Mouse (Mus musculus) limb, embryonic 12.5 days (tissue): ENCODE results near the gene Pnpo. TPM values are rescaled to one million over a fixed set of nuclear protein-coding genes. Genes with fewer than 3 reads are reported as not detected.

Experiments
- ATAC-seq: fragments of 200-750 bp; cut with Nextera tagmentation; 2 replicates; pipeline ENCODE4 v1.8.0; 2017; ENCODE audit warnings: low read depth, moderate TSS enrichment; ENCODE audit not compliant: insufficient number of reproducible peaks, insufficient read depth, low FRiP score, low TSS enrichment
- H3K27ac ChIP-seq: fragments of 300-500 bp; sonication (generic); 2 replicates; pipeline ENCODE4 v1.5.1; 2016; ENCODE audit warnings: mild to moderate bottlenecking, moderate library complexity
- H3K27me3 ChIP-seq: fragments of 300-500 bp; sonication (generic); 2 replicates; pipeline ENCODE4 v1.6.1; 2016; ENCODE audit warnings: mild to moderate bottlenecking, moderate library complexity
- H3K36me3 ChIP-seq: fragments of 300-500 bp; sonication (generic); 2 replicates; pipeline ENCODE4 v1.6.1; 2016; ENCODE audit warnings: mild to moderate bottlenecking, moderate library complexity
- H3K4me1 ChIP-seq: fragments of 300-500 bp; sonication (generic); replicated peaks from 2 replicates; pipeline ENCODE4 v1.6.1; 2016
- H3K4me2 ChIP-seq: fragments of 300-500 bp; sonication (generic); 2 replicates; pipeline ENCODE4 v1.6.1; 2016; ENCODE audit warnings: mild to moderate bottlenecking, moderate library complexity
- H3K4me3 ChIP-seq: fragments of 300-500 bp; sonication (generic); replicated peaks from 2 replicates; pipeline ENCODE4 v1.5.1; 2016; ENCODE audit warnings: mild to moderate bottlenecking
- H3K9ac ChIP-seq: fragments of 300-500 bp; sonication (generic); replicated peaks from 2 replicates; pipeline ENCODE4 v1.6.1; 2016; ENCODE audit warnings: mild to moderate bottlenecking, moderate library complexity
- H3K9me3 ChIP-seq: fragments of 300-500 bp; sonication (generic); 2 replicates; pipeline ENCODE4 v1.6.1; 2016; ENCODE audit warnings: mild to moderate bottlenecking, moderate library complexity
- WGBS: fragments of 180-500 bp; shearing (Covaris S2); methylation state at CpG from one replicate; pipeline ENCODE4 v1.1.7; 2016; 5-methylcytosine and 5-hydroxymethylcytosine counted together
- polyA plus RNA-seq: library from polyadenylated mRNA; unstranded; fragments of >200 nt; fragmentation: Nextera tagmentation; extraction: Ambion mirVana; gene quantifications from 2 replicates; pipeline ENCODE4 v1.2.1, GENCODE M21; 2016

Pnpo gene
- 18.4 and 19.7 TPM in 2 replicates for polyA plus RNA-seq

DNA sequence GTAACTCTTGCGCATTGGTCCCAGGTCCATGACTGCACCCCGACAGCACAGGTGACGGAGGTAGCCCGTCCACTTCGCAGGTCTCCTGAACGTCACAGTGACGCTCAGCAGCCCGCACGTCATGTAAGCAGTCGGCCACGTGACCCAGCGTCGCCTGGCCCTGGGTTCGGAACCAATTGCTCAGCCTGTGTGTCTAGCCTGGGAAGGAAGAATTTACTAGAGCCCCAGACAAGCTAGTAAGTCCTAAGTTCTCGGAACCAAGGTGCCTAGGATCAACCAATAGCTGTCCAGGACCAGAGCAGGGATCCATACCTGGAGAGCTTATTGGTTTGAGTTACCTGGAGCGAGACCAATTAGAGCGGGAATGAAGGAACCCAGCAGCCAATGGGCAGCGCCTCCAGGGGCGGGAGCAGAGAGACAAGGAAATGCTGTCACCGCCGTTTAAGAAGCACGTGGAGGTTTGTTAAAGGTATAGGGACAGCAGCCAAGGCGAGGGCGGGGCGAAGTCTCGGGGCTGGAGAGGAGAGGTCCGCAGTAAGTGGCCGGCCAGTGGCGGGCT lies at the start of gene Pnpo:
Pnpo (minus strand) TSS at position 241 of the 559 bp plus-strand sequence.
- Histone ChIP-seq H3K9me3 (no peaks in the 10 kb centered on the region), H3K27me3 (peaks cover 4% of the 10 kb centered on the region; the same call in 1 of the 2 replicates), H3K36me3 (no peaks in the 10 kb centered on the region), H3K9ac (peak within 1 kb of the TSS; percentile 56), H3K4me2 (peak within 1 kb of the TSS; percentile 86), H3K27ac (no peak within 1 kb of the TSS), H3K4me3 (peak within 1 kb of the TSS; percentile 53), H3K4me1 (peaks cover 22% of the 10 kb centered on the region)
- ATAC-seq: peak; percentile 97
- WGBS: under 1% methylated on average over 29 of the region's 29 CpGs

DNA sequence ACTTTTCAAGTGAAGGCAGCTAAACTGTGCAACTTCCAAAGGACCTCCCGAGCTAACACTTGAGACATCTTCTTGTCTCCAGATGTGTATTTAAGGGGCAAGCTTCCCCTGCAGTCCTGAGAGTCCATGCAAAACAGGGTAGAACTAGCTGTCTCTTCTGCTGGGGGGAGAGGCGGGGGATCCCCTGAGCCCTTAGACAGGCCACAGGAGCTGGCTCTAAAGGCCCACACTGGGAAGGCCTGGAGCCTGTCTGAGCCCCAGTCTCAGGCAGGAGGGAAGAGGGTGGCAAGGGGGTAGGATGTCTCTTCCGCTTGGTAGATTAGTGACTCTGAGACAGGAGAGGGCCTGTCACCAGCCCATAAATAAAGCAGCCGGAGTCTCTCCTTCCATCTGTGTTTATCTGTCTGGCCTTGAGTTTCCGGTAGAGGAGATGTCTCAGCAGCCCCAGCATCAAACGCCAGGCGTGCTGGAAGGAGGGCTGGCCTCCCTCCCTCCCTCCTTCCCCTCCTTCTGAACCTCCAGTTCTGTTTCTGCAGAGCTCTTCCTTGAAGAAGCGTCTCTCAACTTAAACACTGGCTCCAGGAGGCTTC lies 49.0 kb upstream of the Pnpo start:
- no peaks in the 10 kb centered on the region for H3K9me3 ChIP-seq
- no peak for ATAC-seq
- H3K4me3 ChIP-seq: no peak overlapping the region
- H3K27ac ChIP-seq: no peak overlapping the region
- H3K9ac ChIP-seq: no peak overlapping the region
- H3K36me3 ChIP-seq: no peaks in the 10 kb centered on the region
- no peak overlapping the region for H3K4me2 ChIP-seq
- peaks cover 54% of the 10 kb centered on the region for H3K27me3 ChIP-seq
- 23% methylated on average over 8 of the region's 8 CpGs for WGBS
- H3K4me1 ChIP-seq: peaks cover 24% of the 10 kb centered on the region

DNA sequence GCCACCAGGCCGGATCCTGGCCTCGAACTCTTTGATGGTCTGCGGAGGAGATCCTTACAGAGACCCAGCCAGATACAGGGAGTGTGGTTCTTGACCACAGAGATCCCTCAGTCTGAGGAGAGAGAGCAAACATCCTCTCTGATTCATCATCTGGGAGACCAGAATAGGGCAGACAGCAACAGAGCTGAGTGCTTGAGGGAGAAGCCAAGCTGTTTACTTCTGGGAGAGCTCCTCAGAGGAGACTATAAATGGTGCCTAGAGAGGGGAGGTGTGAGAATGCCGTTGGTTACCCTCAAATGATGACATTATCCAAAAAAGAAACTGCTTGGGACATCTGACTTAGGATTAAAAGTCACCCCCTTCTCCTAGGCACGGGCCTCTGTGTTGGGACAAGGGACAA lies 47.7 kb upstream of the Pnpo start:
- no peak for ATAC-seq
- Histone ChIP-seq H3K4me1 (peaks cover 28% of the 10 kb centered on the region), H3K4me2 (no peak overlapping the region), H3K9me3 (no peaks in the 10 kb centered on the region), H3K36me3 (no peaks in the 10 kb centered on the region), H3K27ac (no peak overlapping the region), H3K27me3 (peaks cover 55% of the 10 kb centered on the region), H3K9ac (no peak overlapping the region), H3K4me3 (no peak overlapping the region)
- WGBS: 69% methylated on average over 5 of the region's 5 CpGs

DNA sequence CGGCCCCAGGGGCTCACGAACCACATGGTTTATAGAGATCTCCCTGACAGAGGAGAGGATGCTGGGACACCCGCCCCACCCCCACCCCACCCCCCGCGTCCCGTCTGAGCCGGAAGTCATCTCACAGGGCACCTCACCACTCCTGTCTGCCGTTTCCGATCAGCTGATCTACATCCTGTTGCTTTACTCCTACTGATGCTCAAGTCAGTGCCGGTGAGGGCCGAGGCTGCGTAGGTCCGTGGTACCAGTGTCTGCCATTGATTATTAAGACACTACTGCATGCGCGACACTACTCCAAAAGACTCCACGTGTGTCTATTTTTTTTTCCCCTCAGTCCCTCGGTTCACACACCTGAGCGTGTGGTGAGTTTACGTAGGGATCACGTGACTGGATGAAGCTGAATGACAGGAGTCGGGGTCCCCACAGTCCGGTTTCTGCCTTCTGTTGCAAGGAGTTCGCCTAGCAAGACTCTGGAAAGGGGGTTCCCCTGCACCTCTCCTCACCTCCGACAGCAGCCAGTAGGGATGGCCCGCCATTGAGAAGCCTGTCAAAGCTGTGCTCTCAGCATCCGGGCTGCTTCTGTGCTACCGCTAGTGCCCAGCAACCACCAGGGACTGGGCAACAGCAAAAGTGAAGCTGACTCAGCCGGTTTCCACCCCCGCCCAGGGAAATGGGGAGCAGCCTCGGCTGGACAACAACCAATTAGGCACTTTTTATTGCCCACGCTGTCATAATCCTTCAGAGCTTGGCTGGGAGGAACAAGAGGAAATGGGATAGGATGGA lies 44.3 kb upstream of the Pnpo start:
- H3K36me3 ChIP-seq: no peaks in the 10 kb centered on the region
- no peak overlapping the region for H3K27ac ChIP-seq
- H3K4me1 ChIP-seq: peaks cover 48% of the 10 kb centered on the region
- peaks cover 36% of the 10 kb centered on the region for H3K27me3 ChIP-seq
- 4% methylated on average over 31 of the region's 31 CpGs for WGBS
- H3K9ac ChIP-seq: no peak overlapping the region
- peak overlapping the region; percentile 28 for H3K4me3 ChIP-seq
- no peaks in the 10 kb centered on the region for H3K9me3 ChIP-seq
- ATAC-seq: no peak
- peak overlapping the region; percentile 61 for H3K4me2 ChIP-seq

DNA sequence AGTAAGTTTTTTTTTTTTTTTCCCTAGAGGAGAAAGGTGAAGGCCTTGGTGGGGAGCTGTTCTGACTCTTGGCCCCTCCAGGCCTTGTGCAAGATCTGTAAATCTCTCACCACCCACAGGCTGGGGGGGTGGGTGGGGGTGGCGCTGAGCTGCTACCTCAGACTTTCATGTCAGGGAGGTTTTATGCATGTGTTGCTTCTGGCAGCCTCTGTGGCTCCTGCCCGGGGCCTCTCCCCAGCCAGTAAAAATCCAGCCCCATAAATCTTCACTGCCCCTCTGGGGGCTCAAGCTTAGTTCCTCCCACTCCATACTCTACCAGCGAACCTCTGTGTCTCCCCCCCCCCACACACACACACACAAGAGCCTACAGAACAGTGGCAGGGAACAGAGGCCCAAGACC lies 42.7 kb upstream of the Pnpo start:
- Histone ChIP-seq H3K4me2 (peak overlapping the region; percentile 41), H3K4me1 (peaks cover 46% of the 10 kb centered on the region), H3K9ac (peak overlapping the region; percentile 40; the same call in 1 of the 2 replicates), H3K4me3 (no peak overlapping the region), H3K27me3 (peaks cover 23% of the 10 kb centered on the region), H3K9me3 (no peaks in the 10 kb centered on the region), H3K36me3 (no peaks in the 10 kb centered on the region), H3K27ac (peak overlapping the region; percentile 66; the same call in 1 of the 2 replicates)
- WGBS: 0% methylated on average over 3 of the region's 3 CpGs
- peak; percentile 24; the same call in 1 of the 2 replicates for ATAC-seq

DNA sequence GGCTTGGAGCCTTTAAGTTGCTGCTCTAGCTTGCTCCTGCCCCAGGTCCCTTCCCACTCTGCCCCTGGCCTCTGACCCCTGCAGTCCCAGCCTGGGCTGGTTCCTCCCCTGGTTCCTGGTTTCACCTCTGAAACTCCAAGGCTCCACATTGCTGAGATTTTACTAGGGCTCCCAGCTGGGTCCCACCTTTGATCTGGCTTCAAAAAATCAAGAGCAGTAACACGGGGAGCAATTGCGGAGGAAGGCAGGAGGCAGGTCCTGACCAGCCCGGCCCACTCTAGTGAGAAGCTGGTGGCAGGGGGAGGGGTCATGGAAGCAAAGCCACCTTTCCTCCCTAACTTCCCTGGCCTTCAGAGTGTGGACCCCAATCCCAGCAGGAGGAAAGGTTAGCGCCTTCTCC lies 41.1 kb upstream of the Pnpo start:
- no peaks in the 10 kb centered on the region for H3K36me3 ChIP-seq
- H3K4me2 ChIP-seq: peak overlapping the region; percentile 21; the same call in 1 of the 2 replicates
- H3K9me3 ChIP-seq: no peaks in the 10 kb centered on the region
- H3K27me3 ChIP-seq: peaks cover 19% of the 10 kb centered on the region
- H3K27ac ChIP-seq: no peak overlapping the region
- ATAC-seq: no peak
- no peak overlapping the region for H3K4me3 ChIP-seq
- peaks cover 46% of the 10 kb centered on the region for H3K4me1 ChIP-seq
- H3K9ac ChIP-seq: no peak overlapping the region
- 6% methylated on average over 4 of the region's 4 CpGs for WGBS

DNA sequence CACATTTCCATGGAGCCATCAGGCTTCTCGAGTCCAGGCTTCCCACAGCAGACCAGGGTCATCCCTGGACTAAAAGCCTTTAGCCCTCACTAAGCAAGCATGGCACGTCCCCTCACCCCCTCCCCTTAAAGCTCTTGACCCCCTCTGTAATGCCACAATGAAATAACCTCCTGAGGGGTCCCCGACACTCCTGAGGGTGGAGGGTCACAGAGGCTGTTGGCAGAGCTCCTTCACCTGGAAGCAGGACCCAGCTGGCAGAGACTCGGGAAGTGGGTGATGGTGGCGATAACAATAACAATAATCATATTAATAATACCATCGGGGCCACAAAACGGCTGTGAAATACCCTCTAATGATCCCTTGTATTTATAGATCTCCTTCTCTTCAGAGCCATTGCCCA lies 39.1 kb upstream of the Pnpo start, which contains the start of gene Sp2:
Sp2 (minus strand) TSS at position 101 of the 400 bp plus-strand sequence.
- H3K27me3 ChIP-seq: peaks cover 9% of the 10 kb centered on the region
- no peak within 1 kb of the TSS for H3K27ac ChIP-seq
- no peak for ATAC-seq
- H3K4me2 ChIP-seq: peak within 1 kb of the TSS; percentile 34
- H3K9me3 ChIP-seq: no peaks in the 10 kb centered on the region
- 54% methylated on average over 7 of the region's 7 CpGs for WGBS
- no peaks in the 10 kb centered on the region for H3K36me3 ChIP-seq
- H3K9ac ChIP-seq: no peak within 1 kb of the TSS
- peaks cover 46% of the 10 kb centered on the region for H3K4me1 ChIP-seq
- H3K4me3 ChIP-seq: 0 out of 2 replicates have a peak within 1 kb of the TSS, but pooled peaks have one; percentile 1

DNA sequence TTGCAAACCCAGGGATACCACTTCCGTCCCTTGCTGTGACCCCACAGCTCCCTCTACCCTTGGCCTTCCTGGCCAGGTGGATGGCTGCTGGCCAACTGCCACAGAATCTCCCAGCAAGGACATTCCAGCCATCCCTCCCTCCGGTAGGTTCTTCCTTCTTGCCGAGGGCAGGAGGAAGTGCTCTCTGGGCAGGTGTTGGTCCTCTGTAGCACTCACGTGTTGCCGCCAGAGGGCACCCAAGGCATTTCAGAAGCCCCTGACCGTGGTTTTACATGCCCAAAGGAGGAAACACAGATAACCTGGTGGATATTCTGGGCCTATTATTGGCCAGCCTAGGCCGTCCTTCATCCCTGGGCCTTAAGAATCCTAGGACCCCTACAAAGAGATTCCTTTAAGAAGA lies 38.6 kb upstream of the Pnpo start:
- Histone ChIP-seq H3K9ac (no peak overlapping the region), H3K9me3 (no peaks in the 10 kb centered on the region), H3K4me3 (0 out of 2 replicates have a peak overlapping the region, but pooled peaks have one; percentile 1), H3K4me1 (peaks cover 41% of the 10 kb centered on the region), H3K27me3 (peaks cover 9% of the 10 kb centered on the region), H3K27ac (no peak overlapping the region), H3K4me2 (peak overlapping the region; percentile 34), H3K36me3 (no peaks in the 10 kb centered on the region)
- no peak for ATAC-seq
- WGBS: under 1% methylated on average over 7 of the region's 7 CpGs

DNA sequence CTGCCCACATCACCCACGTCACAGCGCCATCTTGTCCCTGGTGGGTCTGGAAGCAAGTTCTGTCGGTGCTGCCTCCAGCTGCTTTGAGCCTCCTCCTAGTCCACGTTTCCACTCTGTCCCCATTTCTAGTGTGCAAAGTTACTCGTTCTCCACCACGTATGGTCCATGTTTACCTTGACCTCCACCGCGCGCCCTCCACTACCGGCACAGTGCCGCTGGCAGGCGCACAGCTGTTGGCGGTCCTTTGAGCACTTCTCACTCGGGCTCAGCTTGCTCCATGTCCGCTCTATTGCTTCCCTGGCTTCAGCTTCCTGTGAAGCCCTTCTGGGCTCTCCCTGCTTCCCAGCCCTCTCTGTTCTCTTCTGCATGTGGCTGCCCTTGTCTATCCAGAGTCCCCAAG lies 37.7 kb upstream of the Pnpo start:
- H3K9ac ChIP-seq: no peak overlapping the region
- no peak overlapping the region for H3K27ac ChIP-seq
- H3K9me3 ChIP-seq: no peaks in the 10 kb centered on the region
- H3K36me3 ChIP-seq: no peaks in the 10 kb centered on the region
- H3K4me2 ChIP-seq: no peak overlapping the region
- no peak for ATAC-seq
- H3K4me3 ChIP-seq: no peak overlapping the region
- 76% methylated on average over 15 of the region's 15 CpGs for WGBS
- H3K4me1 ChIP-seq: peaks cover 34% of the 10 kb centered on the region
- peaks cover 3% of the 10 kb centered on the region for H3K27me3 ChIP-seq

DNA sequence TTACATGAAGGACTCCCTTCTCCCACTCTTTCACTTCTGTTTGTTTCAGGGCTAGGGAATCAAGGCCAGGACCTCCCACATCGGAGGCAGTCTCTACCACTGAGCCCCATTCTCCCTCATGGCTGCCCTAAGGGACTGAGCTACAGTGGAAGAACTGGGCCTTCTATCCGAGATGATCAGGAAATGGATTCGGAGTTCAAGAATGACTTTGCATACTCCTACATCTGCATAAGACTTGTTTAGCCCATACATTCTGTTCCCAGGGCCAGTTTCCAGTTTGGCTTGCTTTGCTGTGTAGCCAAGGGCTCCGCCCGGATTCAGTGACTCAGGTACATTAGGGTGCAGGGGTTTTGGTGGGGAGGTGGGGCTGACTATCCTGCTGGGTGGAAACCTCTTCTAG lies 36.2 kb upstream of the Pnpo start:
- H3K9me3 ChIP-seq: no peaks in the 10 kb centered on the region
- no peak overlapping the region for H3K4me3 ChIP-seq
- H3K27me3 ChIP-seq: peaks cover 3% of the 10 kb centered on the region
- no peak overlapping the region for H3K9ac ChIP-seq
- peaks cover 28% of the 10 kb centered on the region for H3K4me1 ChIP-seq
- no peak for ATAC-seq
- H3K36me3 ChIP-seq: peaks cover 4% of the 10 kb centered on the region; the same call in 1 of the 2 replicates
- H3K4me2 ChIP-seq: no peak overlapping the region
- H3K27ac ChIP-seq: no peak overlapping the region
- 81% methylated on average over 5 of the region's 5 CpGs for WGBS

DNA sequence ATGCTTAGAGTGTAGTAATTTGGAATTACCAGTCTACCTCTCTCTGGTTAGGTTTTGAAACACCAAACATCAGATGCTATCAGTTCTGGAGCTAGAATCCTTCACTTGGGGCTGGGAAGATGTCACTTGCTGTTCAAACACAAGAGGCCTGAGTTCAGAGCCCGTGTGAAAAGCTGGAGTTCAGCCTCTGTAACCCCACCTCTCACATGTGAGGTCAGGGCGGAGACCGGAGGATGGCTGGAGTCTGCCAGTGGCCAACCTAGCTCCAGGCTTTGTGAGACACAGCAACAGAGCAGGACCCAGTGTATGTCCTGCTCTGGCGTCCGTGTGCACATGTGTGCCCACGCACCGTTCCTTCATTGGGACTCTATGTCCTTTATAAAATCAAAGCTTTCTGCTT lies 35.5 kb upstream of the Pnpo start:
- Histone ChIP-seq H3K4me3 (no peak overlapping the region), H3K9ac (no peak overlapping the region), H3K27me3 (peaks cover 3% of the 10 kb centered on the region), H3K36me3 (peaks cover 4% of the 10 kb centered on the region; the same call in 1 of the 2 replicates), H3K4me2 (no peak overlapping the region), H3K27ac (no peak overlapping the region), H3K4me1 (peaks cover 22% of the 10 kb centered on the region), H3K9me3 (no peaks in the 10 kb centered on the region)
- ATAC-seq: no peak
- 81% methylated on average over 7 of the region's 7 CpGs for WGBS
